Mouse (Mus musculus) layer of hippocampus, adult 11-12 months (tissue): ENCODE data around the gene Errfi1.
"Not testable (repeated sequence)": the region's sequence is repeated elsewhere in the genome, so short reads cannot be mapped to it uniquely, and the experiment has no call there.

Experiments
- DNase-seq: peaks from one replicate; pipeline ENCODE4 v3.0.0; 2022; ENCODE audit warnings: low spot score

Gene Errfi1

DNA sequence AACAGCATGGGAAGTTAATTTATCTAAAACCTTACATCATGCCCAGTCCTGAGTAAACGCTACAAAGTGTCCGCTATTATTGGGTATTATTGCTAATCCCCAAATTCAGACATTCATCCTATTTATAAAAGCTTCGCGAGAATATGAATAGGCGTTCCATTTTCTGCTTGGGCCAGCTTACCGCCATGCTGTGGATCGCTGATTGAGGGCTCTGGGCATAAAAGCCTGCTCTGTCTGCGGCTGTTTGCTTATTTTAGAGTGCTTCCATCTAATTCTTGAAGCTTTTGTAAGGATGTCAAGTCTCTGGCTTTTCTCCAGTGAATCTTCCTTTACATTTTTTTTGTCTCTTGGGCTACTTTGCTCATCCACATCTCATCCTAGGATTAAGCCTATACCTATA is 7.4 kb upstream of the Errfi1 start:
- no peak for DNase-seq

DNA sequence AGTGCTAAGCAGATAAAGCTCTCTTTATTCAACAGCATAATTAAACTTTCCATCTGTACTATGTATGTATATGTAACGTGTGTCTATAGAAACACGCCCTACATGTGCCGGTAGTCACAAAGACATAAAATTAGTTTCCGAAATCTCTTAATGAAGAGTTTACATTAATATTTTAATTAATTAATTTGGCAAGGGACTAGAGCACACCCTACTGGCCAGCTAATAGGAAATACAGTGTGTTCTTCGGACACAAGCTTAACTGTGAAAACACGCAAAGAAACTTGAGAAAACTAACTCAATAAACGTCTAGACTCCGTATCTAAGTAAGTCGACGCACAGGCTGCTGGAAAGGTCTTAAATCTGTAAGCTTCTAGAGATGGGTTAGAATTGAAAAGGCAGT is 3.8 kb upstream of the Errfi1 start:
- DNase-seq = no peak

DNA sequence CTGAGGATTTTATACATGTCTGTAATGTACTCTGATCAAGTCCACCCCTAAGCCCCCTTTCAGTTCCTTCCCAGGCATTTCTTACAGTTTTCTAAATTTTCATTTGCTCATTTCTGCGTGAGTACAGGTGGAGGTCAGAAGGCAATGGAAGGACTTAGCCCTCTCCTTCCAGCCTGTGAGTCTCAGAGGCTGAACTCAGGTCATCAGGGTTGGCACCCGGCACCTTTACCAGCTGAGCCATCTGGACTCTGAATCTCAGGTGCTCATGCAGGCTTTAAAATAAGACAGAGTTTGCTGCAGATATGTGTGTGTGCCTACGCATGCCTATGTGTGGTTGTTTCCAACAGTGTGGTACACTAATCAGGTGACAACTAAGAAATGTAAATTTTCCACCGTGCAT is 2.8 kb upstream of the Errfi1 start:
- no peak for DNase-seq

DNA sequence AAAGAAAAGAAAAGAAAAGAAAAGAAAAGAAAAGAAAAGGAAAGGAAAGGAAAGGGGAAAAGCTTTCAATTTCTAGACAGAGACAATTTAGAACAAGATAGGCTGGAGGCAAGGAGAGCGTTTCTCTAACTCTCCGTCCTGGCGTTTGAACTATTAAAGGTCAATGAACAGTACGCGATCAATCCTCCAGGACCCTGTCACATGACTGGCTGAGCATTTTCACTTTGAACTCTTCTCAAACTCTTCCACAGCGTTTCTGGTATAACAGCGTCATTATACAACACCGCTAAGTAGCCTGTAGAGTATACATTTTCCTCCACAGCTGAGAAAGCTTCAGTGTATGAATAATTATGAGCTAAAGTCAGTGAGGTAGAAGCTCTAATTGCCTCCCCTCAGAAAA is 1.7 kb upstream of the Errfi1 start:
- no peak for DNase-seq

DNA sequence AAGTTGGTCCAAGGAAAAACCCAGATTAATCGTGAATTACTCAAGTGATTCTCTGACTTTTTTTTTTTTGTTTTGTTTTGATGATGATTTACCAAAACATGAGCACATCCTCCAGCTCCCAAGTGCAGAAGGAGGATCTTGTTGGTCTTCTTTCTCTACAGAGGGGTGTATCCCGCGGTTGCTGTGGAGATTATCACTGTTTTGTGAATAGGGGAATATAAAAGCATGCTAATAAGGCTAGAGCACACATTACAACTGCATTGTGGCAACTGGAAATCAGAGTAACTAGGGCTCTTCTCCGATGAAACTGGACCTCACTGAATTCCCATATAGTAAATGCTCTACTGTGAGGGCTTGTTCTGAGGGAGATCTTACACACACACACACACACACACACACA is 1.2 kb upstream of the Errfi1 start:
- DNase-seq = no peak

DNA sequence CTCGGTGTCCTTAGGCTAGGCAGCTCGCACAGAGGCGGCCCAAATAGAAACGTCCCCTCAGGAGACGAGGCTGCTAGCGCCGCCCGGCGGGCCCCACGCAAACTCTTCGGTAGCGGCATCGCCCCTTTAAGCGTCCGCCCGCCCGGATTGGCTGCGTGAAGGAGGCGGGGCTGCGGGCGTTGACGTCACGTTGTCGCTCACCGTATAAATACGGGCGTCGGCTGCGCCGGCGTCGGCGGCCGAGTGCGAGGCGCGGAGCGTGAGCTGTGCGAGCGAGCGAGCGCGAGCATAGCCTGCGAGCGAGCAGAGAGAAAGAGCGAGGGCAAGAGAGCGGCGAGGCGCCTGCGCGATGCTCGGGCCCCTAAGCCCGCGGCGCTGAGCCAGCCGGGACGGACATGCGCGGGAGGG is 1.1 kb downstream of the Errfi1 start:
- peak; percentile 95 for DNase-seq

DNA sequence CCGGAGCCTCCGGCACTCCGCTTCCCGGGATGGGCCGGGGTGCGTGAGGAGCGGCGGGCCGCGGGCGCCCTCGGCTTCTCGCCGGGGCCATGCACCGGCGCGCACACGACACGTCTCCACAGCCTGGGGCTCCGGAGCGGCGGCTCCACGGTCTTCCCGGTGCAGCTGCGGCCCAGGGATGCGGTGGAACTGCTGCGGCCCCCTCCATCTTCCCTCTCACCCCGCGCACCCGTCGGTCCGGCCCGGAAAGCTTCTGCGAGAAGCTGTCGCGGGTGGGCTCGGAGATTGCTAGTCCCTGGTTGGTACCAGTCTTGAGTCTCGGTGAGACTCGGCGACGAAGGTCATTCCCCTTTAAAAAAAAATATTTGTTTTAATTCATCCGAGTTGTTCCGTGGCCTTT is 1.6 kb downstream of the Errfi1 start:
- DNase-seq = peak; percentile 27

DNA sequence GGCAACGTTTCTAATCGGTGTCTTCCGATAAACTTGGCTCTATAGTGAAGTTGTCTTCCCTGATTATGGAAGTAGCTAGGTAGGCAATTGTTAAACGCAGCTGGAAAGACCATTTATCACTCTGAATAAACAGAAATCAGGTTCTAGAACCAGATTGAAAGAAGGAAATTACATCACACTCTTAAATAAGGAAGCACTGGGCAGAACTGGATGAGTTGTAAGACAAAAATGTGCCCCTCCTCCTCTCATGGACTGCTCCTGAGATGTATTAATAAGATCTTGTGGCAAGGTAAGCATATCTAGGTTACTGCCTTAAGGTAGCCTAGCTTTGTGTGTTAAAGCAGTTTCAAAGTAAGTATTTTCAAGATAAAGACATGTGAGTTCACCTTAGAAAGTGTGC is 6.8 kb downstream of the Errfi1 start:
- no peak for DNase-seq

DNA sequence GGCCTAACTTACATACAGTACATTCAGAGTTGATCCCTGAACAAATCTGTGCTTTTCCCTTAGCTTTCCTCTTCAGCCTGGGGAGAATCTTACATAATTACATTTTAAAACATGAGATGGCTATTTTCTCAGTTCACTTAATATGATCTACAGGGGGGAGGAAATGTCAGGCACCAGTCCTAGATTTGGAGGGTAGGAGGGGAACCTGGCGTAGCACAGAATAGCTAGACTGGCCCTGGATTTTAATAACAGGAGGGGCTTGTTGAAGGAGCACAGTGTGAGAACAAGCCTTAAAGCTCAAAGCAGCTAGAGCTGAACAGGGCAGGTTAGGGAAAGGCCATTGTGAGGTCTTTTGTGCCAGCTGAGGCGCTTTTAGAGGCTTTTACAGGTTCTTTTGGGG is 7.4 kb downstream of the Errfi1 start:
- DNase-seq = no peak

DNA sequence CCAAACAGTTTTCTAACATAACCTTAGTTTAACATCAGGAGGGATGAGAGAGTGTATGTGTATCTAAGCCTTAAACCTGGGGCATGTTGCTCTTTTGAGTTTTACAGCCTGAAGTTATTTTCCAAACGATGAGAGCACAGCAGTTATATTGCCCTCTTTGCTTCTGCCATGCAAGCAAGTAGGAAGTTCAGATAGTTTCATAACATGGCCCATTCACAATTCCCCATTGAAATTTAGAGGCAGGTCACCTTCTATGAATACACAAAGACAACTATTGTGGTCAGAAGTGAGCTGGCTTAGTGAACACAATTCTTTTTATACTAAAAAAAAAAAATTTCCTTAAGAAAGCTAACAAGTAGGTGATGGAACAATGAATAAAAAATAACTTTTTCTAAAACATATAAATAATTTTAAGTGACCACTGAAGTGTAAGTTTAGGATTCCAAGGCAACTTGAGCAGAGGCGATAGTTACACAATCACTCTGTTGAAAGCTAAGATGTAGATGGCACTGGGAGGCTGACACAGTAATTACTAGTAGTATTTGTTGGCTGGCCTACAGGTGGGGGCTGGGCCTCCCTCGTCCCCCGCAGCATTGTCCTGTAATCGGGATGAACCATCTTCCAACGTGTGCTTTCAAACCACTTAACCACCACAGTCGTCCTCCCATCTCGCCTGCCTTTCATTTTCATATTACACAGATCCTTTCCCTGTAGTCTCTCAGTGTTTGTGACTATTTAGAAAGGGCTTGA is 9.1 kb downstream of the Errfi1 start:
- DNase-seq = no peak

DNA sequence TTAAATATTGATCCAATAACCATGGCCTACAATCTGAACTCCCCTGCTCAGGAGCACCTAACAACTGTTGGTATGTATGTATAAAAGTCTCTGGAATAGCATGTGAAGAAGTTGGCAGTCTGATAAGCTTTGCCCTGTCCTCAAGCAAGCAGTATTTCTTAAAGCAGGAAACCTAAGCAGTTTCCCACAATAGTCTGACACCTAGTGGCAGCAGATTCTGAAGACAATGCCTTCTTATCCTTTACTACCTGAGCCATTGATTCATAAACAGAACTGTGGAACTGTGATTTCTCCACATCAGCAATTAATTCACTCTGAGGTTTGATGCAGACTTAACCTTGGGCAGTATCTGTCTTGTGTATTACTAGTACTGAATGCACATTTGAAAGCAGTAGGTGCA is 11.7 kb downstream of the Errfi1 start:
- no peak for DNase-seq

DNA sequence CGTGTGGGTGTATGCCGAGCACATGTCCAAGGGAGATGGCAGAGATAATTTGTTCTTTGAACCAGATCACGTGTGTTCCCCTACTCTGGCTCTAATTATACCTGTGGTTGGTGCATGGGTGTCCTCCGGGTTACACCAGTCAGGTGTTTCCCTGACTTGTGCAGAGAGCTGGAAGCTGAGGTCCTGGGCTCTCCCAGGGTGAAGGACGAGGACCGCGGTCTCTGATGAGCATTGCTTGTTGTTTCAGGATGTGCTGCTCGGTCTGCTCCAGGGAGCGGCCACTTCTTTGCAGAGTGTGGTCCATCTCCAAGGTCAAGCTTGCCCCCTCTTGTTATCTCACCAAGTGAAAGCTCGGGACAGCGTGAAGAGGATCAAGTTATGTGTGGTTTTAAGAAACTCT is 12.3 kb downstream of the Errfi1 start:
- no peak for DNase-seq

DNA sequence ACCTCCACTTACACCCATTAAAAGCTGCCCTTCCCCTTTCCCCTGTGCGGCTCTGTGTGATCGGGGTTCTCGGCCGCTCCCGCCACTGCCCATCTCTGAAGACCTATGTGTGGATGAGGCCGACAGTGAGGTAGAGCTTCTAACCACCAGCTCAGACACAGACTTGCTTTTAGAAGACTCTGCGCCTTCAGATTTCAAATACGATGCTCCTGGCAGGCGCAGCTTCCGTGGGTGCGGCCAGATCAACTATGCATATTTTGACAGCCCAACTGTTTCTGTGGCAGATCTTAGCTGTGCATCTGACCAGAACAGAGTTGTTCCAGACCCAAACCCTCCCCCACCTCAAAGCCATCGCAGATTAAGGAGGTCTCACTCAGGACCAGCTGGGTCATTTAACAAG is 12.8 kb downstream of the Errfi1 start:
- no peak for DNase-seq

DNA sequence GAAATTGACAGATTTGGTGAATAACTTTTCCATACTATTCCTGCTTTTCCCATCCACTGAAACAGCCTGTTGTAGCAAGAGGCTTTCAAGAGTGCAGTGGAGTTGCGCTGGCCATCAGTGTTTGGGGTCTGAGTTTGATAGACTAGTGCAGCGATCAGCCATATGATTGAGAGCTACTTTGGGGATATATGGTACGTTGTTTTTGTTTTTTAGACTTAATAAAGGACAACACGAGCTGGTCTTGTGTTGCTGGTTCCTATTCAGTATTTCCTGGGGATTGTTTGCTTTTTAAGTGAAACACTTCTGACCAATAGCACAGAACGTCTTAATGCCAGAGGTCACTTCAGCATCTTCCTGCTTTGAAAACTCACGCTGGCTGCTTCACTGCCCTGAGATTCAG is 14.4 kb downstream of the Errfi1 start:
- no peak for DNase-seq

DNA sequence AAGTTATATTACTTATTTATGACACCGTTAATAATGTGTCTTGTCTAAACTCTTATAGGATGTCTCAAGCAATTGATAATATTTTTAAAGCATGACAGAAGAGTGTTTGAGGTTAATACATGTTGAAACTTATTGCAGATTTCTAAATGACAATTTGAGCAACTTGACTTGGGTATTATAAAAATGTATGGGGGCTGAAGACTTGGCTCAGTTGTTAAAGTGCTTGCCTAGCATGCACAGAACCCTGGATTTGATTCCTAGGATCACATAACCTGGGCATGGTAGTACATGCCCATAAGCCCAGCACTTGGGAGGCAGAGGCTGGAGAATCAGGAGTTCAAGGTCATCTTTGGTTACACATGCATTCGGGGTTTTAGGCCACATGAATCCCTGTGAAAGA is 15.1 kb downstream of the Errfi1 start:
- DNase-seq = no peak

DNA sequence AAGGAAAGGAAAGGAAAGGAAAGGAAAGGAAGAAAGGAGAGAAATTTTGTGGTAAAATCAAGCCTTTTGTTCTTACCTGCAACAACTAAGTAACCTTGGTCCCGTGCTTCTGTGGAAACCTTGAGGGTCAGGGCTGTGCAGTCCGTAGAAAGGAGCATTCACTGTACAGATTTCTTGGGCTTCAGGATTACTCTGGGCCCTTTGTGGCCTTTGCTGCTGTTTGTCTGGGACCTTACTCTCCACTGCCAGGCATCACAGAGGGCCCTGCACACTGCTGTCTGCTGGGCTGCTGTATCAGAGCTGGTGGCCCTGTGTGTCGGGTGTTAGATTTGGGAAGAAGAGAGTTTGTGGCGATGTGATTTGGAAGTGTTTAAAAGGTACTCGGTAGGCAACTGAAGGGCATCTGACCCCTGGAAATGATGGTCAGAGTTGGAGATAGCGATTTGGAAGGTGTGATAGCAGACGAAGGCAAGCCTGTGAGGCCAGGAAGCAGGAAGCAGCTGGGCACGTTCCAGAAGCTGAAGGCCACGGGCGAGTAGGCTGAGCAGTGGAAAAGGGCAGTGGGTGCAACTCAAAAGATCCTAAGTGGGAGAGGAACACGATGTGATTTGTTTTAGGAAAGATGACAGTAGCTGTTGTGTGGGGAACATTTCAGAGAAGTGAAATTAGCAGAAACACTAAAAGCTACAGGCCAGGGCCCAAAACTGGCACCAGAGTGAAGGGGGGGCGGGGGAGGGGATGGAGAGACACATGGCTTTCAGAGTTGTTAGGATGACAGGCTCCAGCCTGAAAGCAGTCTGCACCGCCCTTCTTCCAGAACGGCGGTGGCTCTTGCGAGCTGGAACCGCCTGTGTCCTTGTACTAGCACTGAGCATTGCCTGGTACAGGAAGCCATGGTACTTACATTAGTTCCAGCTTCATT is 15.8 kb downstream of the Errfi1 start:
- peak; percentile 21 for DNase-seq

DNA sequence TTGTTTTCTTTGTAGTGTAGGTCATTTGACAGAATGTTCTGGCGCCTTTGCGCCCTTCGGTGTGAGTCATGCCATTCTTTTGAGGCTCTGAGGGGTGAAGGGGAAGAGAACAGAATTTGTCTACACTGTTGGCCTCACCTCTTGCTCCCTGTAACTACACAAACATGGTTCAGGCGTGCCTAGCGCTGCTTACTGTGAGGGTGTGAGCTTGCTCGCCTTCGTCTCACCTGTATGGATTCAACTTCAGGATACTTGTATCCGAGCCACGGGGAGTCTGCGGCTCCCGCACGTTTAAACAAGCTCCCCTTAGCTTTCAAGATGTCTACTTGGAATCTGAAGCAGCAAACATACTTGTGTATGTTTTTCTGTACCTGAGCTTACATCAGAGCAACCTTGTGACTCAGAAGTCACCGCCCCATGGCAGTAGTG is 17.3 kb downstream of the Errfi1 start:
- no peak for DNase-seq

DNA sequence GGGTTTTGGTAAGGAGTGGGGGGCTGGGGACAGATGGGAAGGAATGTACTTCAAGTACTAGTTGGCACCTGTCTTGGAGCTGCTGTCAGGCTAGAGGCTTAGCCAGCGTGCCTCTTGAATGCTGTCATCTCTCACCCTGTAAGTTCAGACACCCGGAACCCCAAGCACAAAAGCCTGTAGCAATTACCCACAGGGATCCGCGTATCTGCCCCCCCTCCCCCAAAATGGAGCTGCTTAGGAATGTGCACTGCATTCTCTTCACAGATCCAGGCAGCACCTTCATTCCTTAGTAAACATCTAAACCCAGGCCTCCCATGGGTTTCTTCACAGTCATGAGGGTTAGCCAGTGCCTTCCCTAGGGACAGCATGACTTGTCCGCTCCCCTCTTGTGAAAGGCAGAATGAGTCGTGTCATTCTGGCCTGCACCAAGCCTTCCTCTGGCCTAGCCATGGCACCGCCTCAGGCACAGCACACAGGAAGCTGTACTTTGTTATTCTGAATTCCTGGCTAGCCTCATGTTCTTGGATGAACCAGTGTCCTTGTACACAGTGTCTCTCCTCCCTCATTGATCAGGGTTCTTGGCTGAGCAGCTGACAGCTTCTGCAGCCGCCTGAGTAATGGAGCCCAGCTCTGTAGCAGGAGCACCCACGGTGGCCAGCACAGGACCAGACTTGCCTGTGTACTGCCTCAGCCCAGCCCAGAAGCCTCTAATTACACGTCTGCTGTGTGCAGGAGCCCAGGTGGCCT is 17.8 kb downstream of the Errfi1 start:
- DNase-seq = peak; percentile 40

DNA sequence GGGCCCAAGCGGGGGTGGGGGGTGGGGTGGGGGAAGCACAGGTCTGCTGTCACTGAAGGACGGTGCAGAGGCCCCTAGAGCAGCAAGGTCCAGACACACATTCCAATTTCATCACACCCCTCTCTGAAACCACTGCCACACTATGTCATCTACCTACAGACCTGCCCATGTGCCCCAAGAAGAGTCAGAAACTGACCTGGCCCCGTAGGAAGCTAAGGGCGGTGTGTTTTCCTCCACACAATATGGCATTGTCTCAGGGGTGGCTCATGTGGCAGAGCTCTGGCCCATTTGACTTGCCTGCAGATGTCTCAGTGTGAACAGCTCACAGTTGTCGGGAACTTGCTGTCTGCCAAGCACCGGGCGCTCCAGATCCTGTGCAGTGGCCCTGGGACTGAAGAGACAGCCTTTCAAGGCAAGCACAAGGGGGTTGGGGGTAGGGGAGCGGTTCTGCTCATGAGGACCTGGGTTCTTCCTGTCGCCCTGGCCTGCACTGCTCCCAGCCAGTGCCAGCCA is 18.5 kb downstream of the Errfi1 start:
- peak; percentile 75 for DNase-seq

DNA sequence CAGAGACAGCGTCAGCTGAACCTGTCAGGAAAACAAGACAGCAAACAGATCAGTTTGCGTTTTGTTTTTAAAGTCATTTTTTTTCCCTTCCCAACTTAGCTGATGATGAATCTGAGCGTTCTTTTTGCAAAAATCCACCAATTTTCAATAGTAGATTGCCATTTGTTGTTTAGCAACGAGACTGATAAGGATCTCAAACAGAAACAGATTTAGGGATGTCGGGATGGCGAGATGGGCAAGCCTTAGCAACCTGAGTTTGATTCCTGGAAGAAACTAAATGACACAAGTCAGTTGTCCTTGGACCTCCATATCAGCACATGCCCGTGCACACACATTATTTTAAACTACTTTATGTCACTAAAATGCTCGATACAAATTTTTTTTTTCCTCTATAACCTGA is 19.0 kb downstream of the Errfi1 start:
- DNase-seq = no peak

DNA sequence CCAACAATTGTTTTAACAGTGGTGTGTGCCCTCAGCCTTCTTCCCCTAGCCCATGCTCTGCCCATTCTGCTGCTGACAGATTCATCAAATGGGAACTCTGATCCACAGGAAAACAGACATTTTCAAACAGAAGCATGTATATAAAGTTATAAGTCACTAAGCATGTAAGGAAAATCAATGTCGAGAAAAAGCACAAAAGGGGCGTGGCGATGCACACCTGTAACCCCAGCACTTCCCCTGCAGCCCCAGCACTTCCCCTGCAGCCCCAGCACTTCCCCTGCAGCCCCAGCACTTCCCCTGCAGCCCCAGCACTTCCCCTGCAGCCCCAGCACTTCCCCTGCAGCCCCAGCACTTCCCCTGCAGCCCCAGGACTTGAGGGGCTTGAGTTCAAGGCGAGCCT is 20.7 kb downstream of the Errfi1 start:
- not testable (repeated sequence) for DNase-seq

DNA sequence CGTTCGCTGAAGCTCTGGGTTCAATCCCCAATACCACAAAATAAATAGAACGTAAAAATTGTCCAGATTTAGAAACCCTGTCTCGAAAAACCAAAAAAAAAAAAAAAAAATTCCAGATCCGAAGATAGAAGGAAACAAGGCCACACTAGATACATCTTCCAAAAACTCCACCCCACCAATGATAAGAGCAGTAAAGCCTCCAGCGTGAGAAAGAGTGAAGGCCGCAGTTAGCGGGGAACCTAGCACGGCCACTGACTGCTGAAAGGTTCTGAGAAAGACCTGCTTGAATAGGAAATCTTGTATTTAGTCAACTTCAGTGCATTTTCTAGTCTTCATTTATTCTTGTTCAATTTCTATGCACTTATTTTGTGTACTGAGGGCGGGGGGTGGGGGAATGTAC is 21.7 kb downstream of the Errfi1 start:
- no peak for DNase-seq

DNA sequence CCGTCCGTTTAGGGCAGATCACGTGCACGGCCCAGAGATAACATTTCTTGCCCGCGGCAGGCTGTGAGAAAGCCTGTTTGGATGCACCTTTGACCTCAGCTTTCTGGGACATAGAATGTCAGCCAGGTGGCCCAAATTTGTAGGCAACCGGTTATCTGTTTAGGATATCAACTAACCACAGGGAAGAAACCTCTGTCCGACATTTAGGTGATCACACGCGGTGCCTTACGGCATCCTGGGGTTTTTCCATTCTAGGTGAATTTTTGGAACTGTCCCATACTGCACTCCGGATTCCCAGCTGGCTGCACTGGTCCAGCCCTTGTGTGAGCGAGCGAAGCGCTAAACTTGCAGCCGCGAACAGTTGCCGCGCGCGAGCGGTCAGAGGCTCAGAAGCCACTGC is 25.9 kb downstream of the Errfi1 start:
- DNase-seq = no peak
